Mouse (Mus musculus) splenic B cell, adult 2 months (primary cell): ENCODE data around the gene Gm42372.

Experiments
- DNase-seq: peaks from one replicate; pipeline ENCODE4 v3.0.0-alpha.2; 2011; ENCODE audit warnings: low read depth, low spot score
- H3K27me3 ChIP-seq: 2 replicates; pipeline ENCODE4 v1.6.1; 2012; ENCODE audit warnings: mild to moderate bottlenecking, low read length, moderate library complexity, mixed read lengths; ENCODE audit not compliant: control insufficient read depth, poor library complexity, insufficient read depth, severe bottlenecking
- H3K36me3 ChIP-seq: 2 replicates; pipeline ENCODE4 v1.6.1; 2012; ENCODE audit warnings: mild to moderate bottlenecking, low read length, moderate library complexity, mixed read lengths; ENCODE audit not compliant: control insufficient read depth, poor library complexity, insufficient read depth, severe bottlenecking

Gene Gm42372

GRCm38 (mm10) chr7:16987541-16988149 is 4.8 kb downstream of the Gm42372 start:
- H3K27me3 ChIP-seq = no peaks in the 10 kb centered on the region
- H3K36me3 ChIP-seq = no peaks in the 10 kb centered on the region
- no peak for DNase-seq

- no peaks in the 10 kb centered on the region for H3K27me3 ChIP-seq
- H3K36me3 ChIP-seq = no peaks in the 10 kb centered on the region
- DNase-seq = no peak
Observed at GRCm38 (mm10) chr7:16988405-16988804, 5.5 kb downstream of the Gm42372 start.

GRCm38 (mm10) chr7:16990006-16990744 is 7.3 kb downstream of the Gm42372 start:
- Histone ChIP-seq H3K36me3 (no peaks in the 10 kb centered on the region), H3K27me3 (no peaks in the 10 kb centered on the region; the same call in 1 of the 2 replicates)
- peak; percentile 36 for DNase-seq

GRCm38 (mm10) chr7:16991681-16992450 is 9.0 kb downstream of the Gm42372 start:
- DNase-seq = no peak
- no peaks in the 10 kb centered on the region; the same call in 1 of the 2 replicates for H3K27me3 ChIP-seq

GRCm38 (mm10) chr7:16992451-16992807 is 9.5 kb downstream of the Gm42372 start, which contains the start of gene Ccdc8:
TSS of gene Ccdc8 (plus strand) at chr7:16992708.
- Histone ChIP-seq H3K27me3 (no peaks in the 10 kb centered on the region; the same call in 1 of the 2 replicates), H3K36me3 (no peaks in the 10 kb centered on the region)
- no peak for DNase-seq

More at GRCm38 (mm10) chr7:16991681-16992450, 9.0 kb downstream of the Gm42372 start:
- no peaks in the 10 kb centered on the region for H3K36me3 ChIP-seq

GRCm38 (mm10) chr7:16993651-16994399 is 10.9 kb downstream of the Gm42372 start:
- Histone ChIP-seq H3K36me3 (no peaks in the 10 kb centered on the region), H3K27me3 (no peaks in the 10 kb centered on the region; the same call in 1 of the 2 replicates)
- DNase-seq = no peak

- no peaks in the 10 kb centered on the region; the same call in 1 of the 2 replicates for H3K27me3 ChIP-seq
Observed at GRCm38 (mm10) chr7:16994400-16994799, 11.5 kb downstream of the Gm42372 start.

GRCm38 (mm10) chr7:16995345-16995744 is 12.5 kb downstream of the Gm42372 start:
- Histone ChIP-seq H3K27me3 (no peaks in the 10 kb centered on the region; the same call in 1 of the 2 replicates), H3K36me3 (no peaks in the 10 kb centered on the region)
- no peak for DNase-seq

More at GRCm38 (mm10) chr7:16994400-16994799, 11.5 kb downstream of the Gm42372 start:
- DNase-seq = no peak
- no peaks in the 10 kb centered on the region for H3K36me3 ChIP-seq

- no peak for DNase-seq
- Histone ChIP-seq H3K27me3 (no peaks in the 10 kb centered on the region; the same call in 1 of the 2 replicates), H3K36me3 (peaks cover 4% of the 10 kb centered on the region; the same call in 1 of the 2 replicates)
Observed at GRCm38 (mm10) chr7:16999233-16999632, 16.3 kb downstream of the Gm42372 start.

GRCm38 (mm10) chr7:16999650-17000049 is 16.8 kb downstream of the Gm42372 start:
- H3K36me3 ChIP-seq = peaks cover 6% of the 10 kb centered on the region
- DNase-seq = peak; percentile 86

GRCm38 (mm10) chr7:17002375-17003195 is 19.7 kb downstream of the Gm42372 start:
- peak; percentile 89 for DNase-seq
- no peaks in the 10 kb centered on the region for H3K27me3 ChIP-seq
- peaks cover 20% of the 10 kb centered on the region for H3K36me3 ChIP-seq

More at GRCm38 (mm10) chr7:16999650-17000049, 16.8 kb downstream of the Gm42372 start:
- H3K27me3 ChIP-seq = no peaks in the 10 kb centered on the region; the same call in 1 of the 2 replicates

GRCm38 (mm10) chr7:17003230-17003960 is 20.5 kb downstream of the Gm42372 start:
- Histone ChIP-seq H3K36me3 (peaks cover 22% of the 10 kb centered on the region), H3K27me3 (no peaks in the 10 kb centered on the region)
- no peak for DNase-seq

- Histone ChIP-seq H3K27me3 (no peaks in the 10 kb centered on the region), H3K36me3 (peaks cover 24% of the 10 kb centered on the region)
- DNase-seq = no peak
Observed at GRCm38 (mm10) chr7:17004716-17005115, 21.8 kb downstream of the Gm42372 start.
